Mouse (Mus musculus): ENCODE measurements around the gene Srpk1.

DNA sequence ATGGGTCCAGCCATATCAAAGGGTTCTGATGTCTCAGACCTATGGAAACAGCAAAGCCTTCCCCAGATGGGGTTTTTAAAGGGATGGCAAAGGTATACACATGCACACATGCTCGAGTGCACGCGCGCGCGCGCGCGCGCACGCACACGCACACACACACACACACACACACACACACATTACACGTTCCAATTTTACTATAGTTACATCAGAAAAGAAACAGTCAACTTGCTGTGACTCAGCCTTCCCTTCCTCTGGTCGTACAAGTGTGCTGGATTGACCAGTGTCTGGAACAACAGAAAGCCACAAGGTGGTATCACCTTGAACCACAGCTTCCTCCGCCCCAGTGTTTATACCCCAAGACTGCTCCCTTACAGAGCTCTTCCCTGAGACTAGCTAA is 2.8 kb upstream of the Srpk1 start:
- no peak for TF ChIP-seq CTCF (IDR thresholded peaks at IDR 0.05; ENCODE audit: control insufficient read depth, insufficient read depth, insufficient replicate concordance, low read depth, low read length)
- no peak for TF ChIP-seq POLR2A (IDR thresholded peaks at IDR 0.05; ENCODE audit: control insufficient read depth, low read depth, low read length)

Measured in testis, adult 2 months (tissue).